Mouse (Mus musculus): ENCODE results near the gene Vdac1. TPM values are rescaled to one million over a fixed set of nuclear protein-coding genes. Genes with fewer than 3 reads are reported as not detected.

The Vdac1 gene
- polyA plus RNA-seq (2015; fragmentation: Nextera tagmentation; extraction: Ambion mirVana): 460 and 484 TPM in 2 replicates

- under 1% methylated on average over 84 of the region's 84 CpGs for WGBS
These were observed at the start of gene Vdac1 for GRCm38 (mm10) chr11:52360471-52361277. Vdac1 (plus strand) TSS chr11:52360860.

DNA sequence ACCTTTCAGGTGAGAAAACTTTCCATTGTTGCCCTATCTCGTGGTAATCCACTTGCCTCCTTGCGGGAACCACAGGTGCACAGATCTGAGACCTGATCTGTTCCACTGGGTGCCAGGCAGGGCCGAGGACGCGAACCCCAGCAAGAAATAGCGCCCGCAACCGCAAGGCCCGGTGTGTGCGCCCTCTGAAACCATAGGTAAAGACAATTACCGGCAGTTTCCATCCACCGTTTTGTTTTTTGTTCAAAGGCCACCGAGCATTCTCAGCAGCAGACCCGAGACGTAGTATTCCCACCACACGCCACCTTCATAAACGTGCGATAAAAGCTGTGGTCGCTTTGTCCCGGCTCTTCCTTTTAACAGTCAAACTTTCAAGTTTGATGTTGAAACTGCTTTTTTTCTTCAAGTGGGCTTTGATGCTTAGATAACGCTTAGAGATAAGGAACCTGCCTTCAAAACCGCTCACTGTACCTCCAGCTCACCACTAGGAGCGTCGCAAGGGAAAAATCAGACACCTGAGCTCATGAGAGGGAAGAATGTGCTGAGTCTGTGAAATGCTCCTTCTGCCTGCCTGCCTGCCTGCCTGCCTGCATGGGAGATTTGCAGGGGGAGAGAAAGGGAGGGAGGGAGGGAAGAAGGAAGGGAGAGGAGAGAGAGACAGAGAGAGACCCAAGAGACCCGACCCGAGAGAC, 46.4 kb upstream of the Vdac1 start:
- H3K27ac ChIP-seq: no peak overlapping the region
- no peaks in the 10 kb centered on the region for H3K36me3 ChIP-seq
- no peak overlapping the region for H3K4me3 ChIP-seq
- H3K9me3 ChIP-seq (replicated peaks): no peaks in the 10 kb centered on the region
- H3K4me2 ChIP-seq: peak overlapping the region; percentile 31
- no peak overlapping the region for H3K9ac ChIP-seq
- no peak; the same call in 1 of the 2 replicates for ATAC-seq (replicated peaks; ENCODE audit: insufficient number of reproducible peaks, insufficient read depth, low FRiP score, low read depth)
- 14% methylated on average over 26 of the region's 26 CpGs for WGBS
- no peaks in the 10 kb centered on the region for H3K4me1 ChIP-seq (replicated peaks)
- peaks cover 8% of the 10 kb centered on the region; the same call in 1 of the 2 replicates for H3K27me3 ChIP-seq

More at GRCm38 (mm10) chr11:52360471-52361277, at the start of gene Vdac1:
- Histone ChIP-seq H3K4me1 (replicated peaks) (peaks cover 48% of the 10 kb centered on the region), H3K4me2 (peak within 1 kb of the TSS; percentile 84), H3K27ac (peak within 1 kb of the TSS; percentile 99), H3K27me3 (no peaks in the 10 kb centered on the region), H3K36me3 (no peaks in the 10 kb centered on the region), H3K4me3 (peak within 1 kb of the TSS; percentile 88), H3K9me3 (replicated peaks) (no peaks in the 10 kb centered on the region), H3K9ac (peak within 1 kb of the TSS; percentile 100)
- ATAC-seq (replicated peaks; ENCODE audit: insufficient number of reproducible peaks, insufficient read depth, low FRiP score, low read depth): peak; percentile 90

DNA sequence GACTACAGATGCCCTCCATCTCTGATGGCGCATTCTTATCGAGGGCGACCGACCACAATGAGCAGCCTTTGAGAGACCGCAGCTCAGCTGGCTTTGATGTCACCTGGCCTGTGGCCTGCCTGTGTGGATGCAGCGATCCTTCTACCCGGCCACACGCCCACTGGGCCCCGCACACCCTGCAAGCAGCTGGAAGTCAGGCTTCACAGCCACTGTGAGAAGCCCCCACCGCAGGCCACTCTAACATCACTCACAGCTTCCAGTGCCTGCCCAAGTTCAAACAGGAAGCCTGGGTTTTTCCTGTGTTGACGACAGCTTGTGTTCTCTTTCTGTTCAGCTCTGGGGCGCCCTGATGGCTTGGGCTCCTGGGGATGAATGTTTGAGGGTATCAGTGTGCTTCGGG, 42.2 kb upstream of the Vdac1 start:
- no peak overlapping the region for H3K4me2 ChIP-seq
- 54% methylated on average over 13 of the region's 13 CpGs for WGBS
- H3K4me3 ChIP-seq: no peak overlapping the region
- H3K27ac ChIP-seq: no peak overlapping the region
- ATAC-seq (replicated peaks; ENCODE audit: insufficient number of reproducible peaks, insufficient read depth, low FRiP score, low read depth): no peak
- H3K36me3 ChIP-seq: no peaks in the 10 kb centered on the region
- H3K9ac ChIP-seq: no peak overlapping the region
- H3K4me1 ChIP-seq (replicated peaks): no peaks in the 10 kb centered on the region
- peaks cover 5% of the 10 kb centered on the region; the same call in 1 of the 2 replicates for H3K27me3 ChIP-seq
- no peaks in the 10 kb centered on the region for H3K9me3 ChIP-seq (replicated peaks)

- H3K27me3 ChIP-seq: peaks cover 5% of the 10 kb centered on the region; the same call in 1 of the 2 replicates
- 60% methylated on average over 4 of the region's 4 CpGs for WGBS
These were observed 41.0 kb upstream of the Vdac1 start for GRCm38 (mm10) chr11:52319664-52320063.

GRCm38 (mm10) chr11:52320529-52320928, 40.1 kb upstream of the Vdac1 start:
- H3K4me3 ChIP-seq: no peak overlapping the region
- no peak overlapping the region for H3K4me2 ChIP-seq
- no peaks in the 10 kb centered on the region for H3K9me3 ChIP-seq (replicated peaks)
- no peaks in the 10 kb centered on the region for H3K27me3 ChIP-seq
- H3K27ac ChIP-seq: no peak overlapping the region
- no peak overlapping the region for H3K9ac ChIP-seq
- no peaks in the 10 kb centered on the region for H3K4me1 ChIP-seq (replicated peaks)
- ATAC-seq (replicated peaks; ENCODE audit: insufficient number of reproducible peaks, insufficient read depth, low FRiP score, low read depth): no peak
- WGBS: 77% methylated on average over 4 of the region's 4 CpGs
- no peaks in the 10 kb centered on the region for H3K36me3 ChIP-seq

More at GRCm38 (mm10) chr11:52319664-52320063, 41.0 kb upstream of the Vdac1 start:
- ATAC-seq (replicated peaks; ENCODE audit: insufficient number of reproducible peaks, insufficient read depth, low FRiP score, low read depth): no peak
- no peaks in the 10 kb centered on the region for H3K9me3 ChIP-seq (replicated peaks)
- no peaks in the 10 kb centered on the region for H3K36me3 ChIP-seq
- H3K4me3 ChIP-seq: no peak overlapping the region
- H3K4me1 ChIP-seq (replicated peaks): no peaks in the 10 kb centered on the region
- no peak overlapping the region for H3K27ac ChIP-seq
- H3K4me2 ChIP-seq: no peak overlapping the region
- H3K9ac ChIP-seq: no peak overlapping the region

DNA sequence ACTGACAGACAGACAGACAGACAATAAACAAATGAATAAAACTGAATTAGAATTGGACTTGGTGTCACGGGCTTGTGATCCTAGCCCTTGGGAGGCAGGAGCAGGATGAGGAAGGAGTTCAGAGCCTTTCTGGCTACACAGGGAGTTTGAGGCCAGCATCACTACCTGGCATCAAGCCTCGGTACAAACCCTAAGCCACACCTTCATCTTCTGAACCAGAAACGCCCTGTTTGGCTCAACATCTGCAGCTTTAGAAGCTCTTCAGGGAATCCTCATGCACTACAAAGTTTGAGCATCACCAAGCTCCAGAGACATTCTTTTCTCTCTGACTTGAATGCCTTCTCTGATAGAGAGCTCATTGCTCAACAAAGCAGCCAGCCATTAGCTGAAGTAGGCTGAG, 39.1 kb upstream of the Vdac1 start:
- Histone ChIP-seq H3K9me3 (replicated peaks) (no peaks in the 10 kb centered on the region), H3K9ac (no peak overlapping the region), H3K27ac (no peak overlapping the region), H3K4me3 (no peak overlapping the region), H3K4me2 (no peak overlapping the region), H3K27me3 (no peaks in the 10 kb centered on the region), H3K4me1 (replicated peaks) (no peaks in the 10 kb centered on the region), H3K36me3 (no peaks in the 10 kb centered on the region)
- WGBS: 49% methylated on average over 3 of the region's 3 CpGs
- no peak for ATAC-seq (replicated peaks; ENCODE audit: insufficient number of reproducible peaks, insufficient read depth, low FRiP score, low read depth)

- Histone ChIP-seq H3K9me3 (replicated peaks) (no peaks in the 10 kb centered on the region), H3K27me3 (no peaks in the 10 kb centered on the region), H3K4me3 (no peak overlapping the region), H3K36me3 (no peaks in the 10 kb centered on the region), H3K27ac (no peak overlapping the region), H3K4me2 (no peak overlapping the region), H3K4me1 (replicated peaks) (no peaks in the 10 kb centered on the region), H3K9ac (no peak overlapping the region)
- no peak for ATAC-seq (replicated peaks; ENCODE audit: insufficient number of reproducible peaks, insufficient read depth, low FRiP score, low read depth)
- 61% methylated on average over 23 of the region's 23 CpGs for WGBS
These were observed 36.0 kb upstream of the Vdac1 start for GRCm38 (mm10) chr11:52324442-52325367.

DNA sequence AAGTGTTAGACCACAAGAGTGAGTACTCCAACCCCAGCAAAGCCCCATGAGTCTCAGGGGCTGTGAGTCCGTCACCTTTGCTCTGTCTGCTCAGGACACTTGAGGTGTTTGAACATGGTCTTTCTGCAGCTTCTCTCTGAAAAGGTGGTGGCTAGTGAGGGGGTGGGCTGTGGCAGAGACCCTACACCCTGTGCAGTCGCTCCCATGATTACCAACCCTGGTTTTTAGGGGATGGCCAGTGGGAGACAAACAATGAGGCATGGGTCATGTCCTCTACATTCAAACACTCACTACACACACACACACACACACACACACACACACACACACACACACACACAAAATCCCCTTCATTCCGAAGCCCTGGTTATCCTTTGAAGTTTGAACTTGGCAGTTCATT, 33.3 kb upstream of the Vdac1 start:
- no peak overlapping the region for H3K9ac ChIP-seq
- H3K4me2 ChIP-seq: no peak overlapping the region
- H3K27ac ChIP-seq: no peak overlapping the region
- no peaks in the 10 kb centered on the region for H3K27me3 ChIP-seq
- no peak for ATAC-seq (replicated peaks; ENCODE audit: insufficient number of reproducible peaks, insufficient read depth, low FRiP score, low read depth)
- no peaks in the 10 kb centered on the region for H3K4me1 ChIP-seq (replicated peaks)
- H3K4me3 ChIP-seq: no peak overlapping the region
- H3K36me3 ChIP-seq: no peaks in the 10 kb centered on the region
- no peaks in the 10 kb centered on the region for H3K9me3 ChIP-seq (replicated peaks)
- WGBS: 47% methylated on average over 3 of the region's 3 CpGs

DNA sequence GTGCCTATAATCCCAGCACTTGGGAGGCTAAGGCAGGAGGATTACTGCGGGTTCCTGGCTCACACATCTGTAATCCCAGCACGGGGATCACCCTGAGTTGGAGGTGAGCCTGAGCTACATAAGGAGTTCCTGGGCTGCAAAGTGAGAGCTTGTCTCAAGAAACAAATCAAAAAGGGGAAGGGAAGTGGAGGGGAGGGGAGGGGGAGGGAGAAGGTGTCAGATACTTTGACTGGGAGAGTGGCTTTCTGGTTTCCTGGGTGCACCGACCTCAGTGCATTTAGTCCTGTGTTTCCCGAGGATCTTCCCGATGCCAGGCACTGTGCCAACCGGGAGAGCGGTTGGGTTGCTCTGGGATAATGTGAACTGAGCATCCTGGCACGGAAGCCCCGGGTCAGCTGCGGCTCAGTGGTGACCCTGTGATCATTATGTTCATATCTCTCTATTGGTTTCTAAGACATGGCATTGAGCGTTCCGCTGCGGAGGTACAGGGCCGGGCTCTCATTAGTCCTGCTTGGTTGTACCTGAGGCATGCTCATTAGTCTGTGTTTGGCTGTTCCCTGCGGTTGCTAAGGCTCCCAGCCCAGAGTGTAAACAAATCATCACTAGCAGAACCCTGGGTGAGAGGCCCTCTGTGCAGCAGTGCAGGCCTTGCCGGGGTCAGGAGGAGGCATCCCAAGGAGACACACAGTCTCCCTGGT, 28.1 kb upstream of the Vdac1 start:
- no peak overlapping the region for H3K9ac ChIP-seq
- 46% methylated on average over 16 of the region's 16 CpGs for WGBS
- no peak overlapping the region for H3K27ac ChIP-seq
- H3K27me3 ChIP-seq: no peaks in the 10 kb centered on the region
- ATAC-seq (replicated peaks; ENCODE audit: insufficient number of reproducible peaks, insufficient read depth, low FRiP score, low read depth): no peak
- H3K4me2 ChIP-seq: no peak overlapping the region
- H3K9me3 ChIP-seq (replicated peaks): no peaks in the 10 kb centered on the region
- H3K36me3 ChIP-seq: no peaks in the 10 kb centered on the region
- no peak overlapping the region for H3K4me3 ChIP-seq
- no peaks in the 10 kb centered on the region for H3K4me1 ChIP-seq (replicated peaks)

GRCm38 (mm10) chr11:52333616-52334015, 27.0 kb upstream of the Vdac1 start:
- peak; percentile 27; the same call in 1 of the 2 replicates for ATAC-seq (replicated peaks; ENCODE audit: insufficient number of reproducible peaks, insufficient read depth, low FRiP score, low read depth)
- WGBS: 86% methylated on average over 13 of the region's 13 CpGs

More at GRCm38 (mm10) chr11:52333616-52334015, 27.0 kb upstream of the Vdac1 start:
- H3K4me1 ChIP-seq (replicated peaks): no peaks in the 10 kb centered on the region
- no peak overlapping the region for H3K4me2 ChIP-seq
- no peak overlapping the region for H3K9ac ChIP-seq
- H3K36me3 ChIP-seq: no peaks in the 10 kb centered on the region
- H3K4me3 ChIP-seq: no peak overlapping the region
- H3K27ac ChIP-seq: no peak overlapping the region
- no peaks in the 10 kb centered on the region for H3K9me3 ChIP-seq (replicated peaks)
- H3K27me3 ChIP-seq: no peaks in the 10 kb centered on the region
